Mouse (Mus musculus): ENCODE results near the gene Gramd1b.

GRCm38 (mm10) chr9:40299323-40299722, 231.9 kb downstream of the Gramd1b start:
- TF ChIP-seq CTCF (IDR thresholded peaks at IDR 0.05; ENCODE audit: low read depth) (no peak), EP300 (IDR thresholded peaks at IDR 0.05; ENCODE audit: low read depth) (no peak)
